8 mouse cellular contexts compared by ENCODE assay signal in the genomic region with DNA sequence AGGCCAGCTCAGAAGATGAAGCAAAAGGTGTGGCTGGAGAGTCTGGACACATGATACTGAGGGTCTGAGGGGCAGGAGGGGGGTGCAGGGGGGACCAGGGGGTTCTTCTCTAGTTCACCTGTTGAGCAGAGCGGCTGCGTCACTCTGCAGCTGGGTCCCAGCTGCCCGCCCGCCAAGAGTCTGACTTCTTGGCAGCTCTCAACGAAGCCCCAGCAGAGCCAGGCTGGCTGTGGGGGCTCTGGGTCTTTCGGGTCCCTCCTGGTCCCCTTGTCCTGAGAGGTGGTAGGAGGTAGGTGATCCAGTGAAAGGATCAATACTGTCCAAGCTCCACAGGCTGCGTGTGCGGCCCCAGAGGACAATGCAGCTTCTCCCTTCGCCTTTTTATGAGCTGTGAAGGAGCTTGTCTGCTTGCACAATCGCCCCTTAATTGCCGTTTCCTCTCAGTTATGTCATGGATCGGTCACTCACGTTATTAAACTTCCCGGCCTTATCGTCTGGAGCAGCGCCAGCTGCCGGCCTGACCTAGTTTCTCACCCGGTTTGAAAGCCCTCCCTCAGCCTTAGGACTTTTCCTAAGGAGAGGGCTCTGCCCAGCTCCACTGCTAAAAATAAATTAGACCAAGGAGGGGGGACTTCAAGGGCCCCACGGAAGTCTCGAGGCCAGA.
DNase-seq lines count a peak whose midpoint lies in the region; ATAC-seq lines count a peak whose summit lies in the region.

No protein-coding gene starts in this region.

- H3K27ac ChIP-seq in forebrain, embryonic 14.5 days (ENCODE audit: low read depth, low read length): no peak overlapping the region
- H3K27ac ChIP-seq in limb, embryonic 10.5 days: peak overlapping the region; percentile 38

- no peak overlapping the region for H3K4me2 ChIP-seq in forebrain, embryonic 14.5 days (ENCODE audit: low read length)

- H3K9ac ChIP-seq in forebrain, embryonic 14.5 days (ENCODE audit: low read length): no peak overlapping the region

- no peak overlapping the region for H3K4me3 ChIP-seq in forebrain, embryonic 14.5 days (ENCODE audit: low read depth, low read length)
- H3K4me3 ChIP-seq in limb, embryonic 10.5 days: no peak overlapping the region

- H3K36me3 ChIP-seq in forebrain, embryonic 14.5 days (ENCODE audit: control insufficient read depth, insufficient read depth, low read length): no peaks in the 10 kb centered on the region
- H3K36me3 ChIP-seq in limb, embryonic 10.5 days: no peaks in the 10 kb centered on the region

- intact Hi-C loops in left cerebral cortex, postnatal 4 days (cut with DNase I): no loop called here

- DNase-seq in left cerebral cortex, postnatal 4 days: peak; percentile 41
- DNase-seq in left cerebral cortex, adult 18-20 months (ENCODE audit: low spot score in 2 of 2): no peak
- peak; percentile 44 for DNase-seq in forebrain, embryonic 14.5 days (ENCODE audit: low spot score)
- peak; percentile 93 for DNase-seq in heart, postnatal 4 days
- DNase-seq in limb, embryonic 10.5 days (ENCODE audit: low spot score): peak; percentile 53
- peak; percentile 58 for DNase-seq in mesoderm, embryonic 11.5 days (ENCODE audit: low read depth, low spot score)
- DNase-seq in urinary bladder, postnatal 14 days (ENCODE audit: low spot score): peak; percentile 89
- DNase-seq in right cerebral cortex, adult 18-20 months: no peak

- H3K9me3 ChIP-seq in forebrain, embryonic 14.5 days (replicated peaks; ENCODE audit: control insufficient read depth, low read length): no peaks in the 10 kb centered on the region
- H3K9me3 ChIP-seq in limb, embryonic 10.5 days (replicated peaks): no peaks in the 10 kb centered on the region

- ATAC-seq in forebrain, embryonic 14.5 days: no peak

- H3K4me1 ChIP-seq in forebrain, embryonic 14.5 days (ENCODE audit: control insufficient read depth, insufficient read depth, low read length): peaks cover 5% of the 10 kb centered on the region; the same call in 1 of the 2 replicates
- H3K4me1 ChIP-seq in limb, embryonic 10.5 days: peaks cover 34% of the 10 kb centered on the region

- 42% methylated on average over 20 of the region's 20 CpGs for WGBS in forebrain, embryonic 14.5 days
- WGBS in limb, embryonic 10.5 days: 42% methylated on average over 20 of the region's 20 CpGs

- no peaks in the 10 kb centered on the region for H3K27me3 ChIP-seq in forebrain, embryonic 14.5 days (replicated peaks; ENCODE audit: control insufficient read depth, insufficient read depth, low read length)
- 0 out of 2 replicates have a peak, but pooled peaks cover 5% of the 10 kb centered on the region for H3K27me3 ChIP-seq in limb, embryonic 10.5 days (ENCODE audit: low read depth, poor library complexity, severe bottlenecking)

Comparison
In these comparisons a context has a peak if more than half of its experiments do, and no peak if none do; other contexts are left out.
1. DNase-seq: peak in left cerebral cortex, postnatal 4 days (single experiment), forebrain, embryonic 14.5 days (single experiment), heart, postnatal 4 days (single experiment), limb, embryonic 10.5 days (single experiment), mesoderm, embryonic 11.5 days (single experiment) and urinary bladder, postnatal 14 days (single experiment); none in left cerebral cortex, adult 18-20 months (0 of 2) and right cerebral cortex, adult 18-20 months (single experiment).